Mouse (Mus musculus) liver, embryonic 16.5 days (tissue): ENCODE results near the gene Tmem179b. TPM values are rescaled to one million over a fixed set of nuclear protein-coding genes. Genes with fewer than 3 reads are reported as not detected.

Source experiments
- ATAC-seq: fragments of 200-750 bp; cut with Nextera tagmentation; 2 replicates; pipeline ENCODE4 v1.8.0; 2017; ENCODE audit warnings: low read depth, mild to moderate bottlenecking, moderate number of reproducible peaks, moderate library complexity
- H3K27ac ChIP-seq: fragments of 300-500 bp; sonication (generic); 2 replicates; pipeline ENCODE4 v1.5.1; 2014; ENCODE audit warnings: mild to moderate bottlenecking, low read length
- H3K27me3 ChIP-seq: fragments of 300-500 bp; sonication (generic); 2 replicates; pipeline ENCODE4 v1.6.1; 2014; ENCODE audit warnings: low read depth, low read length, mixed read lengths; ENCODE audit not compliant: control insufficient read depth, insufficient read depth
- H3K36me3 ChIP-seq: fragments of 300-500 bp; sonication (generic); 2 replicates; pipeline ENCODE4 v1.6.1; 2014; ENCODE audit warnings: mild to moderate bottlenecking; ENCODE audit not compliant: control insufficient read depth, insufficient read depth
- H3K4me1 ChIP-seq: fragments of 300-500 bp; sonication (generic); 2 replicates; pipeline ENCODE4 v1.6.1; 2014; ENCODE audit warnings: low read depth, low read length, mixed read lengths; ENCODE audit not compliant: control insufficient read depth
- H3K4me2 ChIP-seq: fragments of 300-500 bp; sonication (generic); 2 replicates; pipeline ENCODE4 v1.6.1; 2014; ENCODE audit warnings: low read depth, low read length, mixed read lengths
- H3K4me3 ChIP-seq: fragments of 300-500 bp; sonication (generic); 2 replicates; pipeline ENCODE4 v1.5.1; 2014; ENCODE audit warnings: low read depth, mild to moderate bottlenecking, low read length
- H3K9ac ChIP-seq: fragments of 300-500 bp; sonication (generic); 2 replicates; pipeline ENCODE4 v1.6.1; 2014; ENCODE audit warnings: low read depth, low read length
- H3K9me3 ChIP-seq: fragments of 300-500 bp; sonication (generic); replicated peaks from 2 replicates; pipeline ENCODE4 v1.6.1; 2016; ENCODE audit warnings: low read length; ENCODE audit not compliant: control insufficient read depth
- WGBS: fragments of 180-500 bp; shearing (Covaris S2); extraction: QIAGEN DNeasy Blood & Tissue Kit; methylation state at CpG from one replicate; pipeline ENCODE4 v1.1.7; 2014; ENCODE audit not compliant: insufficient replicate concordance; 5-methylcytosine and 5-hydroxymethylcytosine counted together
- polyA plus RNA-seq: library from polyadenylated mRNA; unstranded; fragments of >200 nt; fragmentation: Nextera tagmentation; extraction: Ambion mirVana; gene quantifications from 2 replicates; pipeline ENCODE4 v1.2.1, GENCODE M21; 2015

Gene Tmem179b
- polyA plus RNA-seq, 1 experiment from 2014 or later: 90.9 TPM

DNA sequence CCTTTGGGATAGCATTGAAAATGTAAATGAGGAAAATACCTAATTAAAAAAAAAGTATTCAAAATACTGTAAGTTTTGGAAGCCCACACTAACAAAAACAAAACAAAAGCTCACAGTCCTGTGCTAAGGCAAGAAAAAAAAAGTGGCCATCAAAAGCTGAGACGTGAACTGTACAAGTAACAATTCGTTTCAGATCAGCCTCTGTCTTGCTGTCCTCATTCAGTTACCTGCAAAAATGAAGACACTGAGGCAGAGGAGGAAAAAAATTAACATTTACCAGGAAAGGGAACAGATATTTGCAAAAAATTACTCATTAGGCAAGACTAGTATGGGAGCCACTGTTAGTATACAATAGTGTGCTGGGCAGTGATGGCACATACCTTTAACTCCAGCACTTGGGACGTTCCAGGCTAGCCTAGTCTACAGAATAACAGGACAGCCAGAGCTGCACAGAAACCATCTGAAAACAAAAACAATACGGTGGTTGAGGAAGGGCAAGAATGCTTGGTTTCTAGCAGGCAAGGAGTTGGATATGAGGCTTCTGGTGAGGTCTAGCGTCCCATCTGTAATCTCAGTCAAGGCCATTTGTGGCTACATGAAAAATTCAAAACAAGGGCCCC is 46.7 kb downstream of the Tmem179b start:
- peaks cover 17% of the 10 kb centered on the region for H3K4me1 ChIP-seq
- no peak overlapping the region for H3K9ac ChIP-seq
- H3K36me3 ChIP-seq: peaks cover 30% of the 10 kb centered on the region
- H3K27me3 ChIP-seq: no peaks in the 10 kb centered on the region
- H3K9me3 ChIP-seq: no peaks in the 10 kb centered on the region
- no peak for ATAC-seq
- WGBS: 9% methylated on average over 5 of the region's 5 CpGs
- H3K27ac ChIP-seq: 0 out of 2 replicates have a peak overlapping the region, but pooled peaks have one; percentile 0
- no peak overlapping the region for H3K4me3 ChIP-seq
- no peak overlapping the region for H3K4me2 ChIP-seq

DNA sequence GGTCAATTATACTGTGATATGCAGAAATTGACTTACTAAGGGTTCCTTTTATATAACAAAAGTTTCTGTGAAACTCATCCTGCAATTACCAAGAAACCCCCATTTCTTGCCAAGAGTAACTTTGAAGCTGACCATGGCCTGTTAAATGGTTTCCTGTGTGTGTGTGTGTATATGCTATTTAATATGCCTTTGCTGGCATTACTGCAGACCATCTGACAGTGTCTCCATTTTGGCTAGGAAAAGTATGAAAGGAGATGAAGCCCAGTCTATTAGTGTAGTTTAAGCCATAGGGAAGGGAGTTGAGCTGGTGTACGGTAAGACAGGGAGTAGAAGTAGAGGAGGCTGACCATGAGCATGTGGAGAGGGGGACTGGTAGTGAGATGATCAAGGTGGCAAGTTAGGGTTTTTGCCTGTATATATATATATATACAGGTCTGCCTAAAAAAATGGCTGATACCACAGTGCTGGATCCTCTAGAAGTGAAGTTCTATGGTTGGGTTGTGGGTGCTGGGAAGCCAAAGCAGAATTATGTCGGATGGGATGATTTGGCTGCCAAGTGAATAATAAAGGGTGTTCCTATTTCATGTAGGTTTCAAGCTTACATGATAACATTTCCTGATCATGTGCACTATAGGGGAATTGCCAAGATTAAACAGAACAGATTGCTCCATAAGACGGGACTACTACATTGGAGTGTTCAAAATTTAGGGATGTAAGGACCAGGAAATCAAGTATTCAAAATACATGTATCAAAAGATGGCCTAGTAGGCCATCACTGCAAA is 47.5 kb downstream of the Tmem179b start:
- no peak for ATAC-seq
- Histone ChIP-seq H3K4me3 (no peak overlapping the region), H3K9ac (no peak overlapping the region), H3K36me3 (peaks cover 30% of the 10 kb centered on the region), H3K27ac (no peak overlapping the region), H3K9me3 (no peaks in the 10 kb centered on the region), H3K4me1 (peaks cover 21% of the 10 kb centered on the region), H3K4me2 (no peak overlapping the region), H3K27me3 (no peaks in the 10 kb centered on the region)
- 13% methylated on average over 3 of the region's 3 CpGs for WGBS

DNA sequence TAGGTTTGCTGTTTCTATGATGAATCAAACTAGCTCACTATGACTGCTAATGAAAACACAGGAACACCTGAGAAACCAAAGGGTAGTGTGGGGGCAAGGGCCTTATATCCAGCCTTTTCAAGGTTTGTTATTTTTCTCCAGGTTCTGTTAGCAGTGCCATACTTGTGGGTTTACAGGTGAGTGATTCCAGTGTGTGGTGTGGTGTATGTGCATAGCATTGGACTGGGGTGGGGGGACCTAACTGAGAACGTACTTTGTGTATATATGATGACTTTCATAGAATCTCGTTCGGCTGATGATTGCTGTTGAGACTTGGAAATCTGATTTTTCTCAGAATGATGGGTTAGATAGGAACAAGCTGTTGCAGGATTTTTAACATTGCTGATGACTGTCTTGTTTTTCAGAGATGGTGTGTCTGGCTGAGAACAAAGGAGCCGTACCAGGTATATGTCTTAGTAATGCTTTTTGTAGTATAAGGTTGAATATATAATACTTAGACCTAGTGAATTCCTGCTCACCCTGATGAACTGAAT is 49.1 kb downstream of the Tmem179b start:
- H3K27ac ChIP-seq: peak overlapping the region; percentile 100
- ATAC-seq: no peak
- peaks cover 30% of the 10 kb centered on the region for H3K4me1 ChIP-seq
- peak overlapping the region; percentile 70 for H3K4me3 ChIP-seq
- no peaks in the 10 kb centered on the region for H3K9me3 ChIP-seq
- H3K27me3 ChIP-seq: no peaks in the 10 kb centered on the region
- H3K4me2 ChIP-seq: peak overlapping the region; percentile 86
- H3K9ac ChIP-seq: peak overlapping the region; percentile 72
- 29% methylated on average over 4 of the region's 4 CpGs for WGBS
- H3K36me3 ChIP-seq: peaks cover 30% of the 10 kb centered on the region

DNA sequence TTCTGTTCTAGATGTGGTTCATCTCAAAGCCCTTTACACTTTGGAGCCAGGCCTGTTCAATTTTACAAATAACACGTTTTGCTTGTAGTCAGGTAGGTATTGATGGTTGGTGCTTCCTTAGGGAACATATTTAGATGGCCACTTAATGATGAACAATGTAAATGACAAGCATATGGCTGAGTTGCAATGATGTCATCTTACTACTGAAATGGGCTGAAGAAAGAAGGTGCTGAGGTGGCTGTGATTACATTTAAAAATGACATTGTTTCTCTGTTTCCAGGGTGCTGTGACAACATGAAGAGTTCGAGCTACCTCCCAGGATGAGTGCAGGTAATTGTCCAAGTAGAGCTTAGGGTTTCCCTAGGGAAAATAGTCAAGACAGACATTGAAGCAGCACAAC is 49.9 kb downstream of the Tmem179b start:
- H3K9ac ChIP-seq: peak overlapping the region; percentile 72
- H3K27ac ChIP-seq: peak overlapping the region; percentile 100
- WGBS: 1% methylated on average over 2 of the region's 2 CpGs
- no peak for ATAC-seq
- no peaks in the 10 kb centered on the region for H3K27me3 ChIP-seq
- no peaks in the 10 kb centered on the region for H3K9me3 ChIP-seq
- peak overlapping the region; percentile 86 for H3K4me2 ChIP-seq
- peaks cover 30% of the 10 kb centered on the region for H3K36me3 ChIP-seq
- H3K4me1 ChIP-seq: peaks cover 30% of the 10 kb centered on the region
- peak overlapping the region; percentile 70 for H3K4me3 ChIP-seq

DNA sequence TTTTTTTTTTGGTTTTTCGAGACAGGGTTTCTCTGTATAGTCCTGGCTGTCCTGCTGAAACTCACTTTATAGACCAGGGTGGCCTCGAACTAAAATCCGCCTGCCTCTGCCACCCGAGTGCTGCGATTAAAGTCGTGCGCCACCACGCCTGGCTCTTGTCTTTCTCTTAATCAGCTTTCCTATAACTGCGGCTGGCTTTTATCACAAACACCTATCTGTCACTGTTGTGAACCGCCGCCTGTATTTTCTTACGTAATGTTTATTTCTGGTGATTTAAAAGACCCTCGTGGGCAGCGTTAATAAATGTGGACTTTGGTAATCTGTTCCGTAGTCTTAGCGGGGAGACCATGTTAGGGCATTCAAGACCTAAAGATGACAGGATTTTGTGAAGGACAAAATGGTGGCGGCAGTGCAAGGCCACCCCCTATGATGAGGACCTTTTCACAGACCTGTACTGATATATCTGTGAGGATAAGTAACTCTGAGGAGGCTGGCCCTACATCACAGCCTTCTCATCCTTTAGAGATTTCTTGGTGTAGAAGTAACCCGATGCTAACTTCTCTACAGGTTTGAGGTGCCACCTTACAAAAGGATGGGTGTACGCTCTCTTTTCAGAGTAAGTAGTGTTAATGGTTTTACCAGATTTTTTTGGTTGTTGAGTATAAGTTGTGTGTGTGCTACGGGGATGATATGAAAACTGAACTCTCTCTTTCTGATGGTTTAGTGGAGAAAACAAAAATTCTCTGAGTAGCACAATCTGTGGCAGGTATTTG is 50.5 kb downstream of the Tmem179b start:
- Histone ChIP-seq H3K27ac (peak overlapping the region; percentile 100), H3K36me3 (peaks cover 30% of the 10 kb centered on the region), H3K4me1 (peaks cover 31% of the 10 kb centered on the region), H3K4me3 (peak overlapping the region; percentile 70), H3K27me3 (no peaks in the 10 kb centered on the region), H3K9me3 (no peaks in the 10 kb centered on the region), H3K9ac (peak overlapping the region; percentile 72), H3K4me2 (peak overlapping the region; percentile 86)
- no peak for ATAC-seq
- WGBS: under 1% methylated on average over 20 of the region's 20 CpGs

DNA sequence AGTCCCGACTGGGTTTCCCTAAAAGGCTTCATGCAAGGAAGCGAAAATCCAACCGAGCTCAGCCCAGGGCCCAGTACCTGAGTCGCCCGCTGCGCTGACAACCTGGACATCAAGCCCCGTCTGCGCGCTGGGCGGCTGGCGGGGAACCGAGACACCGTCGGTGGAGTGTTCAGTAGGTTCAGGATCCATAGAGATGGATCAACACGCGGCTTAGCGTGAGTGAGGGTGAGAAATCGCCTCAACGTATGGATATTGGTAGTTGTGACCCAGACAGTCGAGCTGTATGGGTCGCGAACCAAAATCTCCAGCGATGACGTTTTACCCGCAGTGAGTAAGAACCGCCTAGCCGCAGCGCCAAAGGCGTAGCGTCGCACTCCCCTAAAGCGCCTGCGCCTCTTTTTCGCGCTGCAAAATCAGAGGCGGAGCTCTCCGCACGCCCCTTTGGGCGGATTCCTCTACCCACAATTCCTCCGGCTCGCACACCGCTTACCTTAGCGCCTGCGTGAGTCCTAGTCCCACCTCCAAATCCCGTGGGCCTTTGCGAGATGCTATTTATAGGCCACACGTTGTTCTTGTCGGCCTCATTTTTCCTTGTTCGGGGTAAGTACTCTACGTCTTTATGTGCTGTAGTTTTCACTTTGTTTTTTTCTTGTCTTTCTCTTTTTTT is 51.2 kb downstream of the Tmem179b start, which contains the start of gene Slc3a2:
Gene Slc3a2 (minus strand): TSS at position 463 of the 667 bp plus-strand sequence.
- peaks cover 35% of the 10 kb centered on the region for H3K4me1 ChIP-seq
- ATAC-seq: peak; percentile 95
- under 1% methylated on average over 50 of the region's 50 CpGs for WGBS

DNA sequence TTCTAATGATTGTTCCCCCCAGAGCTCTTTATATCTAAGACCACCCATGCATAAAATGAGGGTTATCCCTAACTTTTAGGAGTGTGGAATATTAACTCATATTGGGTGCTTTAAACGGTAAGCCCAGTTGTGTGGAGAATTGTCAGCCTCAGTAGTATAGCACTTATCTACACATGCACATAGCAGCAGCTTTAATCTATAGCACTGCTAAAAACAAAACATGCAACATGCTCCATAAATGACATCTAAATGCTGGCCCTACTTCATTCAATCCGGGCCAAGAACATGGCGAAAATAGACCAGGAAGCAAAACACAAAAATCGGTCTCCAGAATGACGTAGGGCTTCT is 51.7 kb downstream of the Tmem179b start:
- WGBS: 0% methylated on average over 5 of the region's 5 CpGs
- Histone ChIP-seq H3K27me3 (no peaks in the 10 kb centered on the region), H3K36me3 (peaks cover 30% of the 10 kb centered on the region), H3K9me3 (no peaks in the 10 kb centered on the region), H3K9ac (peak overlapping the region; percentile 95), H3K27ac (peak overlapping the region; percentile 100), H3K4me1 (peaks cover 40% of the 10 kb centered on the region), H3K4me3 (peak overlapping the region; percentile 70), H3K4me2 (peak overlapping the region; percentile 84)
- 0 out of 2 replicates have a peak, but pooled peaks have one; percentile 2 for ATAC-seq

More for the DNA sequence above, 51.2 kb downstream of the Tmem179b start, which contains the start of gene Slc3a2:
- Histone ChIP-seq H3K4me3 (peak within 1 kb of the TSS; percentile 70), H3K36me3 (peaks cover 30% of the 10 kb centered on the region), H3K4me2 (peak within 1 kb of the TSS; percentile 86), H3K9me3 (no peaks in the 10 kb centered on the region), H3K27ac (peak within 1 kb of the TSS; percentile 100), H3K9ac (peak within 1 kb of the TSS; percentile 95), H3K27me3 (no peaks in the 10 kb centered on the region)
